Mouse (Mus musculus): ENCODE measurements at regions not wholly inside any gene's neighbourhood (a gene's known extent, or its start where the extent isn't known, plus 50 kb on each side); places are given as distances from the start of the nearest gene placed in this dataset.

DNA sequence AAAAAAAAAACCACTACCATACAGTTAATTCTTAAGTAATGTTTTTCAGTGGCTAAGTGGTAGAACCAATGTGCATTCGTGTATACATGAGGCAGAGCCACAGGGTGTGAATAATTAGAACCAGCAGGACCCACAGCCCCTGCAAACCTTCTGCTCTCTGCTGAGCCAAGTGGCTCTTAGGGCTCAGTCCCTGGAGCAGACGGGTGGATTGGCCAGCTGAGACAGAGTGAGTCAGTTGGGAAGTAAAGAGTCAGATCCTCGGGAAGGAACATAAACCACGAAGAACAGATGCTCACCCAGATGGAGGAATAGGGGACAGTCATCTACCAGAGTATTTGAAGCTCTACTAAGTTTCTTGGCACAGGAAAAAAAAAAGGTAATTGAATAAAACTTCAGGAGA lies 293.1 kb downstream of the Basp1 start:
- DNase-seq = no peak

DNA sequence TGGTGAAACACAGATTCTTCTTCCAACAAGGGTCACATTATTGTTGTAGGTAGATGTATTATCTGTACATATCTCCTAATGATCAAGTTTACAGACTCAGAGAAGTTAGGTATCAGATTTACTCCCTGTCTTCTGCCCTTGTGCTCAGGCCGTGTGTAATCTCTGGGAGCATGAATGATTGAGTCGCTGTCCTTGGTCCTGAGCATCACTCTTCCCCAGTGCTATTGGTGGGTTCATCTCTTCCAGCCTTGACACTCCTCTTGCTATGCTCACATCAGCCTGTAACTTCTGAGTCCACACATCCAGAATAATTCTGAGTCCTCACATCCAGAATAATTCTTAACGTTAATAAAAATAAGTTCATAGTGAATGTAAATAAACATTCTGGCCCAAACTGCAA lies 295.6 kb downstream of the Basp1 start:
- no peak for DNase-seq

DNA sequence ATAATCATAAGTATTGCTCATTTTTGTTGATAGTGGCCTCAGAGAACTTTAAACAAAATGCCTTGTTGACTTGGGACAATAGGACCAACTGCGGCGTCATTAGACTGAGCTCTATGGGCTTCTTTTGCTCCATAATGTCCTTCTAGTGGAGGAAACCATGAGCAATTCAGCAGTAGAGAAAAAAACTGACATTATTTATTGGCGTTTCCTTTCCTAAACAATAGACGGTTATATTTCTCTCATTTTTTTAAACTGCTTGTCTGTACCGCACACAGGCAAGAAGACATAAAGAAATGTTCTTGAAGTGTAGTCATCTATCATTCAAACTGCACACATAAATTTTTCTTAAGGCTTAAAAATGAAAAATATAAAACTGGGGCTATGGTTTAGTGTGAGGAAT lies 310.8 kb downstream of the Basp1 start:
- no peak for DNase-seq

DNA sequence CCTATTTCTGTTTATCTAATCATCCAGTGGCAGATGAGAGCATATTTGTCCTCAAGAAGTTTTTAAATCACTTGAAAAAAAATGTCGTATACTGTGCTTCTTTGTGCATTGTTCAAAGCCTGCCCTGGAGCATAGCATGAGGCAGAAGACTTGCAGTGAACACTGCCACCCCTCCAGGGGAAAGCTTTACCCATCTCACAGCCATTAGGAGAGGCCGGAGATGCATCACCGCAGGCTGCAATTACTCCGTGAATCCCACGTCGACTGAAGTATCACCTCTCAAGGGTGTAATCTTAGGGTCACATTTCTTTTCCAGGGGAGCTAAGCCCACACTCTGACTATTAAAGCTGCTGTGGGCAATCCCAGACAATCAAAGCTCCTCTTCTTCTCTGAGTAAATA lies 319.8 kb downstream of the Basp1 start:
- DNase-seq = no peak

DNA sequence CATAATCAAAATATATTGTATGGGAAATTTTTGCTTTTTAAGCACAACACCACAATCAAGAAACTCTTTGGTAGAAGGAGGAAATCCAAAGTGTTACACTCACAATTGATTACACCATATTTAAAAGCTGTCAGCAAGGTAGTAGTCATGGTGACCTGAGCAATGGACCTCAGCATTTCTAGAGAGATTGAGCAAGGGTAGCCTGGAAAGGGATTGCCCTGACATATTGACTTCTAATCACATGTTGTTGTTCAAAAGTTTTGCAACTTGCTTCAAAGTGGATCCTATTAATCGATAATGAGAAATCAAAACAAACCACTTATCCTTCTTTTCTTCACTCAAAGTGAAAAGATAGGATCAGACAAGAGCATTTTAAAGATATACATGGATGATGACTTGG lies 343.9 kb downstream of the Basp1 start:
- DNase-seq = no peak

DNA sequence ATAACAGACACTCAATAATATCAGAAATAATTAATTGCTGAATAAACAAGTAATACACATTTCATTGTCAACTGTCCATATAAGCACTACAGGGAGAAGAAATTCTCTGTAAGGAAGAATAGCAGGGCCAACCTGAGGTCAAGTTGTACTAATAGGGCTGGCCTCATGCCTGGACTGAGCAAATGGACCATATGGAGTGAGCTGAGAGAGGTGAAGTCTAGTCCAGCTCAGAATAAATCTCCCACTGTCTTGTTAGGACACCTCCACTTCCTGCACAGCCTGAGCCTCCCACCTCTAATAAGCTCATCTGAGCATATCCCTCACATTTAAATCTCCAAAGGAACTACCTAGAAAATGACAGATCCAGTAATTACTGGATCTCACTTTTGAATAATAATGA lies 354.2 kb downstream of the Basp1 start:
- DNase-seq = no peak

DNA sequence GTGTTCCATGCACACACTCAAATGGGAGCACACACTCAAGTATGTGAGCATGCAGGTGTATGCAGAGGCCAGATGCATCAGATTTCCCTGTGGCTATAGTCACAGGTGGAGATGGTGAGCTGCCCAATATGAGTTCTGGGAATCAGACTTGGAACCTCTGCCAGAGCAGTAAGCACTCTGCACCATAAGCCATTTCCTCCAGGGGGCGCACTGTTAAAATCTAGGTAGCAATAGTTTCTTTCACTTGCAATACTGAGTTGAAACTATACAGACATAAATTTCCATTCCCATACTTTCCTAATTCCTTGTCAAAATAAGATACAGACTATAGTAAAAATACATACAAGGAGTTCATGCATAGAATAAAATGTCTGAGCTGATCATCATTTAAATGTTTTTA lies 365.7 kb downstream of the Basp1 start:
- DNase-seq = peak; percentile 46

DNA sequence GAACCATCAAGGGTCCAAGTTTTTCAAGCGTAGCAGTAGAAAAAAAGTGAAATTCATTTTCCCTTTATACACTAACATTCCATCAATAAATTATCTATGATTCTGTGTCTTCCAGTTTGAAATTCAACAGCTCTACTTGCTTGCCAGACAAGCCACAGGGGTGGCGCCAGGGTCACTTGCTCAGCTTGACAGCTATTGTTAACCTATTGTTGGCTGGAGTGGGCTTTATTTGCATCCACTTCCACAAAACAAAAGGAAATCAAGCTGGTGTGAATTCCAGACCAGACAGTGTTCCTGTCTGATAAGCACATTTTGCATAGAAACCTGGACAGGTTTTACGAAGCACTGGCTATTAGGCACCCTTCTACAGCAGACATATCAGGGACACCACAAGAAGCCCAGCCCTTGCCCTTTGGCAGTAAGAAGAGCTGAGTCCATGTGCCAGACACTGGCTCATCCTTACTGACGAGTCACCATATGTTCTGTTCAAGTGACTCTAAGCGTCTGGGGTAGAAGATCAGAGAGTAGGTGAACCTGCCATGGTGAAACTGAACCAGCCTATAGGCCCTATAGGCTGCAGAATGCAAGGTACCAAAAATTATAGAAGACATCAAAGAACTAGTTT lies 366.9 kb downstream of the Basp1 start:
- DNase-seq = no peak

DNA sequence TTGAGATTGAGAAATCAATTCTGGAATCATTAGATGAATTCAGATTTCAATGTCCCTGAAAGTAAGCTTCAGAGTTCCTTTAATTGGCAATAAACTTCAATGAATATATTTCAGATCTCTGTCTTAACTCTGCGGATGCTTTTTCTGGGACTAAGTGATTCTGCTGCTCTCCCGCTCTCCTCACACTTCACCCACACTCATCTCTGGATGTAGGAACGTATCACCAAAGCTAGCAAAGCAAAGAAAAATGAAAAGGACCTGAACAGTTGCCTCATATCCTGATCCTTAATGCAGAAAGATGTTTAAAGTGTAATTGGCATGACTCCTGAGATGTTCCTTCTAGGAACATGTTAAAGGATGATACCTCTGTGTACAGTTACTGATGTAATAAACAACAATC lies 377.3 kb downstream of the Basp1 start:
- no peak for DNase-seq

DNA sequence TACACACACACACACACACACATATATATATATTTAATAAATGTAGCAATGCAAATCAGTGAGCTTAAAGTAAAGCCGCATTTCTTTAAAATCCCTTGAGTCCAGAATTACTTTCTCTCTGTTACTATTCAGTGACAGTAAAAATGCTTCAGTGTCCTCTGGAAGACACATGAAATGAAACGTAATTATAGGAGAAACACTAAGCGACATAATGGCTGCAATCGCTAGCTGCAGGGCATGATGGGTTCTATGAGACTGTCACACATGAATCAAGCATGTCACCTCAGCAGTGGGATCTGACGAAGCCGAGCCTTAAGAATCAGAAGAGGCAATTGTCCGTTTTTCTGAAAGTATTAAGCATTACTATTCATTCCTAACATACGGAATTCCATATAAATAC lies 385.7 kb downstream of the Basp1 start:
- DNase-seq = no peak

DNA sequence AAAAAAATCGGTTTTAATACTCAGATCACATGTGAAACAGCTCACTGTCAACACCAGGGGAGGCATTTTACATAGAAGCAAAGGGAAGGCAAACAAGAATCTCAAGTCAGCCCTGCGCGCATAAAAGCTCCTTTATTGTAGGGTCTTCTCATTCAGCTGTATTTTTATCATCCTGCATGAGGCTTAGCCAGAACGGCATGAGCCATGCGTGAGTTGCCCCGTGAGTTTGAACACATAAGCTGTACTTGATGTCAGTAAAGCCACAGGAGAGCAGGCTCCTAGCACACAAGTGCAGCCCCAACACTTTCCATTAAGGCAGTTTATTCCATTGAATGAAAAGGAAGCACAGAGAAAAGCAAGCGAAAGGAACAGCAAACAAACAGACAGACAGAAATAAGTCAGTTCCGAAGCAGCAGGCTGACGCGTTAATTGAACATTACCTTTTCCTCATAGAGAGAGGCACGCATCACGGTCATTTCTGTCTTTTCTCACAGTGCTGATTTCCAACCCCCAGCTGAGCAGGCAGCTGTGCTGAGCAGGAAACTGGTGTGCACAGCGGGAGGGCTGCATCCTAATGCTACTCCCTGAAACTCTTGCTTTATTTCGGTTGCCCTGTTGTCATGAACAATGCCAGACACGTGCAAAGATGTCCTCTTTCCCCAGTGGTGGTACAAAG lies 386.6 kb downstream of the Basp1 start:
- DNase-seq = no peak

DNA sequence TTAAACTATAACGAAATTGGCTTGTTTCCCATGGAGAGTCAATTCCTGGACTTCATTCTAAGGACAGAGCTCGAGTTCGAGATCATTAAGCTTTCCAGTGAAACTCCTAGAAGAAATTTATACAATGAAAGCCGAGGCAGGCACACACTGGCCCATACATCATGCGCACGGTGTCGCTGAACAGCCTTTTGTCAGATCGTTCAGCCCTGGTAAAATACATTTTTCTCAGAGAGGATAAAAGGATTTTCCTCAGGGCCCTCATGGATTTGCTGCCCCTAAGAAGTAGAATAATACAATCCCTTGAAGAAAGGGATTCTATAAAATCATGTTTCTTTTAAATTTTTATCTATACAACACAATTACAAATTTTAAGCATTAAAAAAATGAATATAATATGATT lies 387.2 kb downstream of the Basp1 start:
- no peak for DNase-seq

DNA sequence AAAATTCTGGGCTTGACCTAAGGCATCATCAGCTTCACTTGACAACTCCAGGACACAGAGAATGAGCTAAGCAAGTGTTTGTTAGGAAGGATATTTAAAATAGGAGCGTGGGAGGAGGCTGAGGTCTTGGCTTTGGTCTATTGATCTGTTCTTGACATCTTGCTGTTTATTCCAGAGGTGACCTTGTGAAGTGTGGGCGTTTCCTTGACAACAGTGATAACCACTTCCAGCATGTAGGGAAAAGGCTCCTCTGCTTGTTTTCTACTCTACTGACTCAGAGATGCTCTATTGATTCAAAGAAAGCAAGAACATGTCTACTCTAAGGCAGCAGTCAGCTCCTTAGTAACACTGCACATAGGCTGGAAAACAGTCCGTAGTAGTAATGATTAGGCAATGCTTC lies 392.6 kb downstream of the Basp1 start:
- DNase-seq = no peak

DNA sequence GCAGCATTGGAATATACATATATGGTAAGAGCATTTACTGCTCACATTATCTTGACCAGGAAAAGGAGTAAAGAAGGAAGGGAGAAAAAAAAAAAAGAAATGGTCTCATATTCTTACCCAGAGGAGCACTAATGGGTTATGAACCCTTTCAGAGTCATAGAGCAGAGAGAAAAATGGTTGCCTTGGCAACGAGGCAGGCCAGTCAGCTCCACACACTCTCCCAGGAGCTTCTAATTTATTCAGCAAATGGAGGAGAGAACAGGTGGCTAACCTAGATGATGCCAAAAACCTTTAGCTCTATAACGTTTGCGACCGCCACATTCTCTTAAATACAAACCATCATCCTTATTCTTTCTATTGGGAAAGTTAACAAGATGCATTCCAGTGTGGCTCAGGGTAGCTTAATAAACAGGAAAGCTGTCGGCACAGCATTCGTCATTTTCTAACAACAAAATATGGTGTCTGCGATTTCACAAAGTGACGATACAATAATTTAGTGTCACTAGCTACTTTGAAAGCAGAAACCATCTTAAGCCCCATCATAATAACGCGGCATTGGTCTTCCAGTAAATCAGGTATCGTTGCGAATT lies 394.1 kb downstream of the Basp1 start:
- no peak for DNase-seq

DNA sequence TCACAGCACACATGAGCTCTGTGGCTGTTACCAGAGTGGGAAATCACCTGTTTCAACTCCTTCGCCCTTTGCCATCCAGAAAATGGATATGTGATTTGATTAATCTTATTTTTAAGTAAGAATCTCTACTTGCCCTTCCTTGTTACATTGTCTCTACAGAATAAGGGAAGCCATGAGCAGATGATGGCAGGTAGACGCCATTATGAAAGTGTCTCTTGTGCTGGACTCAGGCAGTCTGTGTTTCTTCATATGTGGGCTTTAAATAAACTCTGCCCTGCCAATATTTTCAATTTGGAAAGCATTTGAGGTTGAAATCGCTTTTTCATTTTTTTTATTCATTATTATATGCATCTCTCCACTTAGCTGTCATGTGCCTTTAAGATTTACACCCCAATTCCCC lies 394.6 kb downstream of the Basp1 start:
- DNase-seq = no peak

DNA sequence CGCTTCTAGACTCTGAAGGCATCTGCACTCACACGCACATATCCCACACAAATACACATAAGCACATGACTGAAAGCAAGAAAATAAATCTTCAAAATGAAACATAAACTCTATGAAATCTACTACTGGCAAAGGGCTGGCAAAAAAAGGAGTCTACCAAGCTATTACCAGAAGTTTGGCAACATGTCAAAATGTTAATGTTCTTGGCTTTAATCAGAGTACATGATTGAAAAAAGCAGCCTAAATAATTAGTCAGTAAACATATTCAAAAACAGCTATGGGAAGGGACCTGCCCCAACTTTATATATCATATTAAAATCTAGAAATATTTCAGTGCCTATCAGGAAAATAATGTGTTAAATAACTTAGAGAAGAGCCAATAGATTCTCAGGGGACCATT lies 405.8 kb downstream of the Basp1 start:
- DNase-seq = no peak

DNA sequence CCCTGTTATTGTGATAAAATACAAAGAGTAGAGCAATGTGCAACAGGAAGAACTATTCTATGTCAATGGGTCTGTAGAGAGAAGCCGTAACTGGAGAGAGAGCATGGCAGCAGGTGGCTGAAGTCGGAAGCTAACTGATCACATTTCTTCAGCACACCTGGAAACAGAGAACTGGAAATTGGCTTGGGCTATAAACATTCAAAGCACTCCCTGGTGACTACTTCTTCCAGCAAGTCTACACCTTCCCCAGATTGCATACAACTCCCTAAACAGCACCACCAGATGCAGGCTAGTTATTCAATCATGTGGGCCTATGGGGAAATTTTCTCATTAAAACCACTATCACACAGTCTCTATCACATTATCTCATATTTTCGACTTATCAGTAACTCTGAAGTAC lies 413.4 kb downstream of the Basp1 start:
- no peak for DNase-seq

DNA sequence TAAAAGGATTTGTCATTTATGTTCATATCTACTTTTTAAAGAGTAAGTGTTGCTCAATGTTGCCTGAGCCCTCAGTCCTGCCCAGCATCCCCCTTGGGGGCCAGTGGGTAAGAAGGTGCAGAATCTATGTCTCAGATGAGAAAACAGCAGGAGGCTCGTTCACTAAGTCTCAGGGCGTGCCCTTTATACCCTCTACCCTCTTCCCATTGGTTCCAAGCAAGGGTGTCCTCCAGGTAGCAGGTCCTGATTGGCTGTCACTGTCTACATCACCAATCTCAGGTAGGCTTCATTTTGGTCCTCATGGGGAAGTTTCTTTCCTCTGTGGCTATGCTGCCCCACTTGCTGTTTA lies 420.3 kb downstream of the Basp1 start:
- no peak for DNase-seq

DNA sequence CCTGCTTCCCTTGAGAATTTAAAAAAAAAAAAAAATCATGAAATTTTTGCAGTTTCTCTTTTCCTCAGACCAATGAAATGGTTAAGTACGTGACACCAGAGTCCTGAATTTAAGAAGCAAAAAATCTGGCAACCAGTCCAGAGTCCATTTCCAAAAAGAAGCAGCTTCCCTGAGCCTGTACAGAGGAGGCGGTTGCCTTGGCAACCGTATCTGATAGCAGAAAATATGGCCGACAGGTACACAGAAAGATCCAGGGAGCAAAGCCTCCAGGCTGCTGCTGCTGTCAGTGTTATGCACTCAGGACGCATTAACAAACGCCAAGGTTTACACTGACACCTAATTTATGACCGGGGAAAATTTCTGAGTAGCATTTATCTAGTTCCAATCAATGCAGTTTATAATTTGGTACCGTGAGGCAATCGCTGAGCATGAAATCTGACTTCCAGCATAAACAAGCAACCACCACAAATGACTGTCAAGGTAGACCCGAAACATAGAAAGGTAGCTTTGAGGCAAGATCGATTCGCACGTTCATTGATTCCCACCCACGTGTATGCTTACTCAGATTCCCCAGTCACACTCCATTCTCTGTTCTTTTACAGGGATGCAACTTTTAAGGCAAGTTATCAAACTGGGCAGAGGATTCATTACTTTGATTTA lies 420.8 kb downstream of the Basp1 start:
- DNase-seq = no peak

DNA sequence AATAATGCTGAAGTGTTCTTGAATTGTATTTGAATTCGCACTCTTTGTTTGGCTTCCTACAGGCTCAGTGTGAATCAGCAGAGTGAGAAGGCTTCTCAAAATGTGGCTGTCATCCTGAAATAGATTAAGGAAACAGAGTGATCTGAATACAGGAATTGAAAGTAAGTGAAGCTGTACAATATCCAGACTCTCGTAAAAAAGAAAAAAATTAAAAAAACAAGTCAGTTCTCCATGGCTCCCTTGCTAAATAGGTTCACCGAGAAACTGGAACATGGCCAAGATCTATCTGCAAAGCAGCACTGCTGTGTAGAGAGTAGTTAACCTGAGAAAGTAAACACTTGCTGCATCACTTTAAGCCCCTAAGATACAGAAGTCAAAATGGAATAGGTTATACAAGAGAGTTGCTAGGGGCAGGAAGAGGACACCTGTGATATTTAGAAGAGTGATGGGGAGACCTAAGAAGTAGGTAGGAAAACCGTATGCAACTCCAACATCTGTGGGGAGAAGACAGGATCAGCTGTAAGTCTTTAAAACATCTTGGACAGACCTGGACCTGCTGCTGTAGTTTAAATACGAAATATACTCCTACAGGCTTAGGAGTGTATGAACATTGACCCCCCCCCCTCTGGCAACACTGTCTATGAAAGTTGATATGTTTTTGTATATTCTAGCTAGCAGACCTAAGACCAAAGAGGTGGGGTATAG lies 423.3 kb downstream of the Basp1 start:
- DNase-seq = no peak

DNA sequence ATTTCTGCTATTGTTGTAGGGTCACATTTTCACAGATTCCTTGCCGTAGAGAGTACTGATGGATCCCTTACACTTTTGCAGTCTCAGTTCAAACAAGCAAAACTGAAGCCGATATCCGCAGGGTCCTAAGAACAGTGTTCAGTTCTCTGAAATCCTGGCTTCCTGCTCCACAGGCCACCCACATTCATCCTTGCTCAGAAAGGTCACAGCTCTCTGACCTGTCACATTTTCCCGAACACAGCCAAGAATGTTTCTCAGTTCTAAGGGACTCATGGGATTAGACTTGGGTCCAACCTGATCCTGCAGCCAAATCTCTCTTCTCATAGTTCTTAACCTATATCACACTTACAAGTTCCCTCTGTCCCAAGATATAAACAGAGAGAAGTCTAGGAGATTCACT lies 432.7 kb downstream of the Basp1 start:
- no peak for DNase-seq

DNA sequence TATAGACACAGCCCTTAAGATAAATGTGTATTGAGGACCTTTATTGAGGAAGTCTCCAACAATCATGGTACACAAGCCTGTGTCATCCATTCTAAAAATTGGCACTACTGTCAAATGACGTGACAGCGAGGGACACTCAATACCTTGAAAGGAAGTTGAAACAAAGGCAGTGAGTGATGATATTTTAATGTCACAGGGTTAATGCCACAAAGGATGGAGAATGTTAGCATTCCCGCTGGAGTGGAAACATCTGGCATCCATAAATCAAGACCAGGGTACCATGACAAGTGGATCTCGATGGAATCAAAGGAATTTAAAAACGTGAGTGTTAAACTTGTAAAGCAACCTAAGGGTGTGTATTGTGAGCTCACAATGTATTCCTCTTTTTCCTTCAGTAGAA lies 441.5 kb downstream of the Basp1 start:
- no peak for DNase-seq

DNA sequence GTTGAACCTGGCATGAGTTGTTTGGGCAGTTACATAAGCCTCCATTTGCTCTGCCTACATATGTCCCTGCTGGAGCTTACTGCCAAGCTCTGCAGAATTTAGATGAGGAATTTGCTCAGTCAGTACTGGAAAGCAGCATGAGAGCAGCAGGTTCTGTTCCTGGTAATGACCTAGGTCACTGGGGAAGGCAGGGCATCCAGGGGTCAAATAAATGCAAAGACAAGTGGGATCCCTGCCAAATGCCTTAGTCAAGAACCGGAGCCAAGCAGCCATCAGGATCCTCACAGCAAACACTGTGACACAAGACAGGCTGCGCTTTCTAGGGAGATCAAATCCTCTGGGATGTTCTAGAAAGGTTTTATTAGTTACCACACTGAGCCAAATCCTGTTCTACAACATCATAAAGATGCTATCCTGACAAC lies 444.2 kb downstream of the Basp1 start:
- no peak for DNase-seq
